Mouse (Mus musculus) bone marrow, adult 2 months (tissue): ENCODE results near the gene Hivep1.

ENCODE experiments used
- CTCF ChIP-seq: fragments of 200-500 bp; IDR thresholded peaks from 2 replicates; pipeline ENCODE4 v1.5.1; 2011; ENCODE audit warnings: low read length, control low read depth; ENCODE audit not compliant: control insufficient read depth, insufficient read depth
- POLR2A ChIP-seq: fragments of 200-500 bp; IDR thresholded peaks from 2 replicates; pipeline ENCODE4 v1.6.1; 2011; ENCODE audit warnings: low read depth, mild to moderate bottlenecking, control low read depth, low read length, borderline replicate concordance; ENCODE audit not compliant: control insufficient read depth

DNA sequence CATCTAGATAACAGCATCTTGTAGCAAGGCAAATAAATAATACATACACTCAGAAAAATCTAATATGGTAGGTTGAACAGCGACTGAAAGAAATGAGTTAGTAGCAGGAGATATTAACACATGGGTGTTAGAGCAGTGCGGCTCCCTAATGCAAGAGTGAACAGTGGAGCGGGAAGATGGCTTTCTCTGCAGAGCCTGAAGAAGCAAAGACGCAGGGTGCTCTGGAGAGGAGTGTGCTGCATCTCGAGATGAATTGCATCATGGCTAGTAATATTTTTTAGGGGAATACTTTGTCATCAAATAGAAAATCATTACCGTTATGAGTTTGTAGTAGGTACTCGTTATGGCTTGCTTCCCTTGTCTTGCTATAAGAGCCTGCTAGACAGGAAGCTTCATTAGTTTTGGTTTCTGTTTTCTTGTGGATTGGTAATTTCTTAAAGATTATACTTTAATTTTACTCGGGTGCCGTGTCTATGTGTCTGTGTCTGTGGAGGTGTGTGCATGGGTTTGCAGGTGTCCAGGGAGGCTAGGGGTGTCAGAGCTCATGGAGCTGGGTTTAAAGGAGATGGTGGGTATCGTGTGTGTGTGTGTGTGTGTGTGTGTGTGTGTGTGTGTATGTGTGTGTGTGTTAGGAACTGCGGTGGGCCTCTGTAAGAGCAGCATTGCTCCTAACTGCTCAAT is 51.8 kb downstream of the Hivep1 start:
- TF ChIP-seq CTCF (no peak), POLR2A (no peak)
